Mouse (Mus musculus) embryo, embryonic 10 days (tissue): ENCODE measurements around the gene Adrb1.

Source experiments
- DNase-seq: peaks from one replicate; pipeline ENCODE4 v3.0.0-alpha.2; 2015; ENCODE audit warnings: low spot score

Adrb1 gene

GRCm38 (mm10) chr19:56703238-56704097 is 18.5 kb upstream of the Adrb1 start:
- no peak for DNase-seq

GRCm38 (mm10) chr19:56705026-56705675 is 16.8 kb upstream of the Adrb1 start:
- no peak for DNase-seq

GRCm38 (mm10) chr19:56708794-56709193 is 13.2 kb upstream of the Adrb1 start:
- DNase-seq: no peak

GRCm38 (mm10) chr19:56710131-56710905 is 11.7 kb upstream of the Adrb1 start:
- DNase-seq: no peak

- no peak for DNase-seq
These were observed 8.4 kb upstream of the Adrb1 start for GRCm38 (mm10) chr19:56713613-56714012.

GRCm38 (mm10) chr19:56714661-56715170 is 7.3 kb upstream of the Adrb1 start:
- no peak for DNase-seq

GRCm38 (mm10) chr19:56718046-56718445 is 4.0 kb upstream of the Adrb1 start:
- DNase-seq: no peak

GRCm38 (mm10) chr19:56720882-56721281 is 1.1 kb upstream of the Adrb1 start:
- DNase-seq: no peak

- DNase-seq: no peak
These were observed 300 bp downstream of the Adrb1 start for GRCm38 (mm10) chr19:56722291-56722707.

- peak; percentile 50 for DNase-seq
These were observed 822 bp downstream of the Adrb1 start for GRCm38 (mm10) chr19:56722711-56723330.

- DNase-seq: peak; percentile 67
These were observed 1.5 kb downstream of the Adrb1 start for GRCm38 (mm10) chr19:56723331-56724125.

- no peak for DNase-seq
These were observed 2.2 kb downstream of the Adrb1 start for GRCm38 (mm10) chr19:56724126-56724597.

- DNase-seq: no peak
These were observed 5.3 kb downstream of the Adrb1 start for GRCm38 (mm10) chr19:56727170-56727877.

- DNase-seq: no peak
These were observed 12.1 kb downstream of the Adrb1 start for GRCm38 (mm10) chr19:56734033-56734572.

- DNase-seq: no peak
These were observed 13.7 kb downstream of the Adrb1 start for GRCm38 (mm10) chr19:56735747-56736146.

- DNase-seq: no peak
These were observed 14.3 kb downstream of the Adrb1 start for GRCm38 (mm10) chr19:56736287-56736686.

- peak; percentile 39 for DNase-seq
These were observed 23.1 kb downstream of the Adrb1 start for GRCm38 (mm10) chr19:56745061-56745460.

GRCm38 (mm10) chr19:56745528-56745927 is 23.5 kb downstream of the Adrb1 start:
- no peak for DNase-seq

- DNase-seq: no peak
These were observed 24.6 kb downstream of the Adrb1 start for GRCm38 (mm10) chr19:56746618-56747017.

GRCm38 (mm10) chr19:56747878-56748277 is 25.9 kb downstream of the Adrb1 start:
- no peak for DNase-seq
